Mouse (Mus musculus) midbrain, embryonic 16.5 days (tissue): ENCODE measurements around the gene Col6a1. TPM values are rescaled to one million over a fixed set of nuclear protein-coding genes. Genes with fewer than 3 reads are reported as not detected.

ENCODE experiments used
- ATAC-seq: fragments of 200-750 bp; cut with Nextera tagmentation; 2 replicates; pipeline ENCODE4 v1.8.0; 2017; ENCODE audit warnings: moderate TSS enrichment
- H3K27ac ChIP-seq: fragments of 300-500 bp; sonication (generic); 2 replicates; pipeline ENCODE4 v1.5.1; 2014; ENCODE audit warnings: mild to moderate bottlenecking, low read length, mixed read lengths
- H3K27me3 ChIP-seq: fragments of 300-500 bp; sonication (generic); 2 replicates; pipeline ENCODE4 v1.6.1; 2014; ENCODE audit warnings: low read depth, low read length, mixed read lengths; ENCODE audit not compliant: control insufficient read depth, insufficient read depth
- H3K36me3 ChIP-seq: fragments of 300-500 bp; sonication (generic); 2 replicates; pipeline ENCODE4 v1.6.1; 2014; ENCODE audit warnings: mild to moderate bottlenecking, low read length, moderate library complexity, mixed read lengths; ENCODE audit not compliant: control insufficient read depth, insufficient read depth
- H3K4me1 ChIP-seq: fragments of 300-500 bp; sonication (generic); 2 replicates; pipeline ENCODE4 v1.6.1; 2014; ENCODE audit warnings: mild to moderate bottlenecking, low read length, mixed read lengths; ENCODE audit not compliant: control insufficient read depth, insufficient read depth
- H3K4me2 ChIP-seq: fragments of 300-500 bp; sonication (generic); 2 replicates; pipeline ENCODE4 v1.6.1; 2014; ENCODE audit warnings: mild to moderate bottlenecking, low read length, mixed read lengths
- H3K4me3 ChIP-seq: fragments of 300-500 bp; sonication (generic); 2 replicates; pipeline ENCODE4 v1.5.1; 2014; ENCODE audit warnings: low read depth, mild to moderate bottlenecking, low read length, moderate library complexity, mixed read lengths
- H3K9ac ChIP-seq: fragments of 300-500 bp; sonication (generic); 2 replicates; pipeline ENCODE4 v1.6.1; 2014; ENCODE audit warnings: low read depth, low read length, mixed read lengths
- H3K9me3 ChIP-seq: fragments of 300-500 bp; sonication (generic); replicated peaks from 2 replicates; pipeline ENCODE4 v1.6.1; 2014; ENCODE audit warnings: mild to moderate bottlenecking, low read length, mixed read lengths; ENCODE audit not compliant: control insufficient read depth, poor library complexity, severe bottlenecking
- WGBS: fragments of 180-500 bp; shearing (Covaris S2); extraction: QIAGEN DNeasy Blood & Tissue Kit; methylation state at CpG from one replicate; pipeline ENCODE4 v1.1.7; 2014; 5-methylcytosine and 5-hydroxymethylcytosine counted together
- polyA plus RNA-seq: library from polyadenylated mRNA; unstranded; fragments of >200 nt; fragmentation: Nextera tagmentation; extraction: Ambion mirVana; gene quantifications from 2 replicates; pipeline ENCODE4 v1.2.1, GENCODE M21; 2015

Col6a1 gene
- polyA plus RNA-seq, 1 experiment from 2014 or later = 17.0 TPM

- Histone ChIP-seq H3K36me3 (no peaks in the 10 kb centered on the region), H3K9ac (no peak overlapping the region), H3K27ac (no peak overlapping the region), H3K4me2 (no peak overlapping the region), H3K4me3 (no peak overlapping the region), H3K4me1 (no peaks in the 10 kb centered on the region), H3K9me3 (peaks cover 13% of the 10 kb centered on the region; the same call in 1 of the 2 replicates), H3K27me3 (no peaks in the 10 kb centered on the region)
- 83% methylated on average over 20 of the region's 20 CpGs for WGBS
- ATAC-seq = no peak
Measured at GRCm38 (mm10) chr10:76664156-76665115, 61.5 kb downstream of the Col6a1 start.

Other genes starting within 250 kb of the Col6a1 start
- 44.6 and 45.7 TPM in 2 replicates for gene Lss, start 194.6 kb downstream of the Col6a1 start, polyA plus RNA-seq
- 0.16 TPM in 1 of 2 replicates, not detected in the other for gene Spatc1l, start 163.9 kb downstream of the Col6a1 start, polyA plus RNA-seq
- 0.09 TPM in 1 of 2 replicates, not detected in the other for gene Ftcd, start 150.5 kb downstream of the Col6a1 start, polyA plus RNA-seq
- 11.5 and 13.9 TPM in 2 replicates for gene Col6a2, start 102.5 kb downstream of the Col6a1 start, polyA plus RNA-seq
- gene Pcbp3, start 235.7 kb upstream of the Col6a1 start, polyA plus RNA-seq = 68.8 and 78.8 TPM in 2 replicates